Comparison of ENCODE assay signal across 9 mouse cellular contexts in genomic region chr10:70057064-70057463, GRCm38 (mm10). TPM values are rescaled to one million over a fixed set of nuclear protein-coding genes. Genes with fewer than 3 reads are reported as not detected.
DNase-seq lines count a peak whose midpoint lies in the region; ATAC-seq and TF ChIP-seq lines count a peak whose summit lies in the region.
"Had no signal": no experiment of that assay in that cellular context is flagged by ENCODE, and none has a peak within 500 bp of the region (broad histone marks: within the 10 kb centered on the region; RNA-seq: fewer than 3 reads in every experiment).

No protein-coding gene starts in this region.

- peak; percentile 68 for ATAC-seq in kidney, embryonic 14.5 days (ENCODE audit: low FRiP score, low TSS enrichment)
- ATAC-seq in embryonic facial prominence, embryonic 14.5 days (ENCODE audit: low read depth): peak; percentile 59
- ATAC-seq in heart, postnatal 0 days (ENCODE audit: insufficient read depth, low read depth): peak; percentile 57
- no peak for ATAC-seq in activated CD4-positive, CD25-positive, alpha-beta regulatory T cell, adult 4 months
- ATAC-seq in midbrain, embryonic 16.5 days: no peak

- no peak for TF ChIP-seq EP300 in heart, postnatal 0 days (IDR thresholded peaks at IDR 0.05; ENCODE audit: low read depth)

- 67% methylated on average over 3 of the region's 3 CpGs for WGBS in kidney, embryonic 14.5 days
- 56% methylated on average over 3 of the region's 3 CpGs for WGBS in embryonic facial prominence, embryonic 14.5 days
- 12% methylated on average over 3 of the region's 3 CpGs for WGBS in heart, postnatal 0 days
- 79% methylated on average over 3 of the region's 3 CpGs for WGBS in midbrain, embryonic 16.5 days

- DNase-seq in kidney, adult 11 months: no peak
- DNase-seq in embryonic facial prominence, embryonic 14.5 days (ENCODE audit: low spot score): peak; percentile 87
- peak; percentile 18 for DNase-seq in heart, postnatal 0 days (ENCODE audit: low spot score)
- DNase-seq in lung, postnatal 4 days: peak; percentile 60 to 74
- DNase-seq in embryo, embryonic 10.5 days (ENCODE audit: low spot score): no peak

- no peak overlapping the region for H3K4me2 ChIP-seq in kidney, embryonic 14.5 days (replicated peaks; ENCODE audit: low read depth, low read length)
- H3K4me2 ChIP-seq in embryonic facial prominence, embryonic 14.5 days (ENCODE audit: low read depth, low read length): no peak overlapping the region
- H3K4me2 ChIP-seq in heart, postnatal 0 days (ENCODE audit: low read depth, low read length): no peak overlapping the region
- H3K4me2 ChIP-seq in midbrain, embryonic 16.5 days (ENCODE audit: low read length): no peak overlapping the region
- H3K4me2 ChIP-seq: hindbrain, embryonic 15.5 days had no signal

- TF ChIP-seq CTCF in heart, postnatal 0 days (IDR thresholded peaks at IDR 0.05; ENCODE audit: low read depth): no peak

- H3K27me3 ChIP-seq in kidney, embryonic 14.5 days (ENCODE audit: control insufficient read depth, insufficient read depth, low read length): no peaks in the 10 kb centered on the region
- H3K27me3 ChIP-seq in embryonic facial prominence, embryonic 14.5 days (replicated peaks; ENCODE audit: control insufficient read depth, insufficient read depth, low read length): no peaks in the 10 kb centered on the region
- no peaks in the 10 kb centered on the region for H3K27me3 ChIP-seq in heart, postnatal 0 days (ENCODE audit: control insufficient read depth, insufficient read depth, low read length)
- H3K27me3 ChIP-seq in midbrain, embryonic 16.5 days (ENCODE audit: control insufficient read depth, insufficient read depth, low read depth, low read length): no peaks in the 10 kb centered on the region
- H3K27me3 ChIP-seq: hindbrain, embryonic 15.5 days had no signal

- no peak overlapping the region for H3K9ac ChIP-seq in kidney, embryonic 14.5 days (ENCODE audit: low read depth, low read length)
- no peak overlapping the region for H3K9ac ChIP-seq in embryonic facial prominence, embryonic 14.5 days (ENCODE audit: low read depth, low read length)
- no peak overlapping the region for H3K9ac ChIP-seq in heart, postnatal 0 days (replicated peaks; ENCODE audit: low read depth, low read length)
- H3K9ac ChIP-seq in midbrain, embryonic 16.5 days (ENCODE audit: low read depth, low read length): no peak overlapping the region
- H3K9ac ChIP-seq: hindbrain, embryonic 15.5 days had no signal

- H3K36me3 ChIP-seq in kidney, embryonic 14.5 days (ENCODE audit: control insufficient read depth, insufficient read depth, low read length): no peaks in the 10 kb centered on the region
- no peaks in the 10 kb centered on the region for H3K36me3 ChIP-seq in embryonic facial prominence, embryonic 14.5 days (ENCODE audit: control insufficient read depth, insufficient read depth, low read length)
- no peaks in the 10 kb centered on the region for H3K36me3 ChIP-seq in heart, postnatal 0 days (replicated peaks; ENCODE audit: control insufficient read depth, insufficient read depth, low read length)
- H3K36me3 ChIP-seq in midbrain, embryonic 16.5 days (ENCODE audit: control insufficient read depth, insufficient read depth, low read length): no peaks in the 10 kb centered on the region
- H3K36me3 ChIP-seq: hindbrain, embryonic 15.5 days had no signal

- H3K4me3 ChIP-seq in kidney, embryonic 14.5 days (ENCODE audit: low read length): no peak overlapping the region
- no peak overlapping the region for H3K4me3 ChIP-seq in embryonic facial prominence, embryonic 14.5 days (ENCODE audit: low read depth, low read length)
- H3K4me3 ChIP-seq in heart, postnatal 0 days (ENCODE audit: low read depth, low read length): no peak overlapping the region
- H3K4me3 ChIP-seq in midbrain, embryonic 16.5 days (ENCODE audit: low read depth, low read length): no peak overlapping the region
- H3K4me3 ChIP-seq: hindbrain, embryonic 15.5 days had no signal

- H3K9me3 ChIP-seq in kidney, embryonic 14.5 days (ENCODE audit: control insufficient read depth, low read length): peaks cover 6% of the 10 kb centered on the region
- H3K9me3 ChIP-seq in embryonic facial prominence, embryonic 14.5 days (ENCODE audit: control insufficient read depth, low read length): peaks cover 6% of the 10 kb centered on the region; the same call in 1 of the 2 replicates
- H3K9me3 ChIP-seq in heart, postnatal 0 days (replicated peaks; ENCODE audit: control insufficient read depth, low read length): no peaks in the 10 kb centered on the region
- H3K9me3 ChIP-seq in midbrain, embryonic 16.5 days (replicated peaks; ENCODE audit: control insufficient read depth, low read length, poor library complexity, severe bottlenecking): no peaks in the 10 kb centered on the region
- H3K9me3 ChIP-seq: hindbrain, embryonic 15.5 days had no signal

- H3K4me1 ChIP-seq in kidney, embryonic 14.5 days (ENCODE audit: control insufficient read depth, insufficient read depth, low read length): no peaks in the 10 kb centered on the region
- no peaks in the 10 kb centered on the region for H3K4me1 ChIP-seq in embryonic facial prominence, embryonic 14.5 days (ENCODE audit: control insufficient read depth, insufficient read depth, low read length)
- H3K4me1 ChIP-seq in heart, postnatal 0 days (ENCODE audit: control insufficient read depth, insufficient read depth): peaks cover 16% of the 10 kb centered on the region
- H3K4me1 ChIP-seq in midbrain, embryonic 16.5 days (ENCODE audit: control insufficient read depth, insufficient read depth, low read length): 0 out of 2 replicates have a peak, but pooled peaks cover 3% of the 10 kb centered on the region

- H3K27ac ChIP-seq in kidney, embryonic 14.5 days (ENCODE audit: low read depth, low read length): no peak overlapping the region
- H3K27ac ChIP-seq in embryonic facial prominence, embryonic 14.5 days (replicated peaks; ENCODE audit: low read depth, low read length): 0 out of 2 replicates have a peak overlapping the region, but pooled peaks have one; percentile 10
- H3K27ac ChIP-seq in heart, postnatal 0 days (ENCODE audit: low read depth): peak overlapping the region; percentile 35; the same call in 1 of the 2 replicates
- H3K27ac ChIP-seq in midbrain, embryonic 16.5 days (ENCODE audit: low read length): no peak overlapping the region
- H3K27ac ChIP-seq: hindbrain, embryonic 15.5 days had no signal

RNA-seq across cellular contexts. Expression of gene Ccdc6, which starts 39.9 kb away (rescaled TPM):
- 36.4 and 39.6 TPM in 2 replicates for polyA plus RNA-seq in kidney, embryonic 14.5 days (2014; fragmentation: Nextera tagmentation; extraction: Ambion mirVana)
- 19.7 and 20.4 TPM in 2 replicates for polyA plus RNA-seq in embryonic facial prominence, embryonic 14.5 days (2014; fragmentation: Nextera tagmentation; extraction: Ambion mirVana)
- 10.4 and 24.2 TPM in 2 replicates for total RNA-seq in heart, postnatal 0 days (2014; rRNA removed; ENCODE audit: low replicate concordance)
- 7.7 and 7.8 TPM in 2 replicates for polyA plus RNA-seq in heart, postnatal 0 days (2015; fragmentation: Nextera tagmentation; extraction: Ambion mirVana)
- polyA plus RNA-seq in activated CD4-positive, CD25-positive, alpha-beta regulatory T cell, adult 4 months (2017; shearing (Covaris generic)): 10 to 100 TPM; 26.0 to 27.6 TPM
- 22.1 and 26.1 TPM in 2 replicates for polyA plus RNA-seq in midbrain, embryonic 16.5 days (2015; fragmentation: Nextera tagmentation; extraction: Ambion mirVana)

Comparison
In these comparisons a context has a peak if more than half of its experiments do, and no peak if none do; other contexts are left out.
1. ATAC-seq: peak in kidney, embryonic 14.5 days (single experiment), embryonic facial prominence, embryonic 14.5 days (single experiment) and heart, postnatal 0 days (single experiment); none in activated CD4-positive, CD25-positive, alpha-beta regulatory T cell, adult 4 months (single experiment) and midbrain, embryonic 16.5 days (single experiment).
2. H3K27ac ChIP-seq: peak in embryonic facial prominence, embryonic 14.5 days (single experiment) and heart, postnatal 0 days (single experiment); none in kidney, embryonic 14.5 days (single experiment) and midbrain, embryonic 16.5 days (single experiment).
3. DNase-seq: peak in embryonic facial prominence, embryonic 14.5 days (single experiment), heart, postnatal 0 days (single experiment) and lung, postnatal 4 days (2 of 2); none in kidney, adult 11 months (single experiment) and embryo, embryonic 10.5 days (single experiment).